Mouse (Mus musculus) liver (tissue): ENCODE measurements around the gene Tmem81.

Experiments
- DNase-seq: peaks from one replicate; pipeline ENCODE4 v3.0.0-alpha.2; 2020; ENCODE audit warnings: mixed read lengths

Tmem81 gene

GRCm38 (mm10) chr1:132520764-132521163 lies 14.7 kb downstream of the Tmem81 start:
- peak; percentile 74 for DNase-seq

DNA sequence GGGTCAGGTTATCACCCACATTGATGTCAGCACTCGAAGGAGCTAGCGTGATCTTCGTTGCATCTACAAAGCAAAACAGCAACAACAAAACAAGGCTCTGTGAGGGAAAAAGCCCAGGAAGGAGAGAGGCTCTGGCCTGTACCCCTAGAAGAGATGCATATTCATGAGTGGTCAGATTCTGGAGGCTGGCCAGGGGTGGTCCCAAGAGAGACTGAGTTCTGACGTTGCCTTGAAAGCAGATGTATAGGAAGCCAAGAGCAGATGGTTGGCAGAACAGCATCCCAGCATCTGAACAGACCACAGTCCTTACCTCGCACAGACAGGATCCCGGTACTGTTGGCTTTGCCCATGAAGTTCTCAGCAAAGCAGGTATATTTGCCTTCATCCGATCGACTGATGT lies 17.0 kb downstream of the Tmem81 start:
- DNase-seq = no peak

- peak; percentile 58 for DNase-seq
Measured at GRCm38 (mm10) chr1:132523920-132524319, 17.9 kb downstream of the Tmem81 start.

- peak; percentile 46 for DNase-seq
Measured at GRCm38 (mm10) chr1:132525832-132526231, 19.8 kb downstream of the Tmem81 start.

DNA sequence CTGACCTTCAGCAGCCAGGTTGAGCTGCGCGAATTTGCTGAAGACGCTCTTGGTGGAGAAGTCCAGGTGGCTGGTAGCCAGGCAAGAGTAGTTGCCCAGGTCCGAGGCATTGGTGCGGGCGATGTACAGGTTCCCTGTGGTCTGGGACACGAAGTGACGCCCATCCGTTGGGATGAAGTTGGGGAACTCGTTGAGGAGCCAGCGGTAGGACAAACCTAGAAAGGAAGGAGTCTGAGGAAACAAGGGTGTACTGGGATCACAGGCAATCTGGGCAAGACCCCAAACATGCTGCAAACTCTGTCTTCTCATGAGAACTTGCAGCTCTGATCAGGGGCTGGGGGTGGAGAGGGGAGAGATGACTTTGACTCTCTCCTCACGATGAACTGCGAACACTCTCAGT lies 22.0 kb downstream of the Tmem81 start:
- DNase-seq = no peak

DNA sequence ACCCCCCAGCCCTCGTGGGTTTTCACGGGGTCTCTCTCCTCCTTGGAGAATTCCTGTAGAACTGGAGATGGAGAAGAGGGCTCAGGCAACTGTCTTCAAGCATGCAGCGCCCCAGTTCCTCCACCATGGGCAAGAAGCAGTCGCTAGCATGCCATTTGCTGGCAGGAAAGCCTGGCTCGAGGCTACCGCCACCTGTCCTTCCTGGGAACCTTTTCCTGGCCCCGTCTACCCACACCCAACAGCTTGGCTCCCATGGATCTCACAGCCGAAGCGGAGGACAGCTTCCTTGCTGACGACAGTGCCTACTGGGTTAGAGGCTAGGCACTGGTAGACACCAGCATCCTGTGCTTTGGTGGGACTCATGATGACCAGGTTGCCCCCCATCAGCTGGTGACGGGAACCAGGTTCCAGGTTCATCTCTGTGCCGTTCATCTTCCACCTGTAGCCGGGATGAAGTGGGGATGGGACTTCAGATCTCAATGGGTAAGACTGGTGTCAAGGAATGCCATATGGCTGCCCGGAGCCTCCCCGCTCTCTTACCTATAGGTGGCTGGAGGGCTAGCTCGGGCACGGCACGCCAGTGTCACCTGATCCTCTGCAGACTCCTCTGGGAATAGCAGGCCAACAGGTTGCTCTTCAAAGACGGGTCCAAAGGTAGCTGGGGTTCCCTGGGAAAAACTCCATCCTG lies 22.8 kb downstream of the Tmem81 start:
- DNase-seq = no peak

GRCm38 (mm10) chr1:132530631-132531191 lies 24.7 kb downstream of the Tmem81 start:
- no peak for DNase-seq

DNA sequence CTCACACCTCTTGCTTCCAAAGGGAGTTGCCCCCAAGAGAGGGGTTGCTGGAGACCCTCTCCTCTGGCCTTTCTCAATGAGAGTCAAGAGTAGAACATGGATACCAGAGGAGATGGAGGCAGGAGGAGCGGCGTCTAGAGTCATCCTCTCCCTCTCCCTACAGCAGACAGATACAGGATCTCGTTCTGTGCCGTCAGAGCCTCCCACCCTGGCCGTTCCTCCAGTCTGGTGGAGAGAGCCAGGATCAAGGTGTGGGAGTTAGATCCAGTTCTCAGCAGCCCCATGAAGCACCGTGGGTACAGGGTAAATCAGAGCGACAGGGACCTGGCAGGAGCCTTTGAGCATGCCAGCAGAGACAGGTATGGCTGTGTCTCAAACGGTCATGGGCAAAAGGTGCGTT lies 26.5 kb downstream of the Tmem81 start:
- DNase-seq = no peak

DNA sequence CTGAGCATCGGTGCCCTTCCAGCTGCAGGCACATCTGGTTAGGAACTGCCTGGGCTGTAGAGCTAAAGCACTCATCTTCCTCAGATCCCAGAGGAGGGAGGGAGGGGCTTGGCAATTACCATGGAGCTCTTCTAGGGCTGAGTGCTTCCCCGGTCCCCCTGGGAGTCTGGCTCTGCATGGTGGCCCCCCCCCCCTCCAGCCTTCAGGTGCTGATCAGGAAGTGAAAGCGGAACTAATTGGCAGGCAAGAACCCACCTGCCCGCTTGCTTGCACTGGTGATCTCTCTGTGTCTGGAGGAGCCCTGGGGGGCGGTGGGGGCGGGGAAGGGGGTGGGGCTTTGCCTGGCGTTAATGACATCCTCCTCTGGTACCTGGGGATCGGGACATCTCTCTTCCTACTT lies 27.8 kb downstream of the Tmem81 start:
- DNase-seq = no peak

- no peak for DNase-seq
Measured at GRCm38 (mm10) chr1:132535541-132535940, 29.5 kb downstream of the Tmem81 start.

- DNase-seq = no peak
Measured at GRCm38 (mm10) chr1:132536416-132536815, 30.4 kb downstream of the Tmem81 start.

DNA sequence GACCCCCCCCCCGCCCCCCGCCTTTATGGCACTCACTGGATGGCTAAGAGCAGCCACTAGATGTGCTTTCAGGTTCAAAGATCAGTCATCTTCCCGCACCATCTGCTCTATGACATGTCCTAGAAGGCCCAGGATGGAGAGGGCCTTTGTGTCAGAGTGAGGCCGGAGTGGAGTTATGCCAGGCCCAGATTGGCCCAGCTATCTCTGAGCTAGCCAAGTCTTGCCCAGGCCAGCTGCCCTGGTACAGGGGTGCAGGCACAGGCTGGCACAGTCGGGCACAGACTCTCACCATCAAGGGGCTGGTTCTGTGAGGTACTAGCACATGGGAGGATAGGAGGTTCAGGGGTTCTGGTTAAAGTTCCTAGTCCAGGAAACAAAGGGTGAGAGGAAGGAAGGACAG lies 31.7 kb downstream of the Tmem81 start:
- DNase-seq = no peak

DNA sequence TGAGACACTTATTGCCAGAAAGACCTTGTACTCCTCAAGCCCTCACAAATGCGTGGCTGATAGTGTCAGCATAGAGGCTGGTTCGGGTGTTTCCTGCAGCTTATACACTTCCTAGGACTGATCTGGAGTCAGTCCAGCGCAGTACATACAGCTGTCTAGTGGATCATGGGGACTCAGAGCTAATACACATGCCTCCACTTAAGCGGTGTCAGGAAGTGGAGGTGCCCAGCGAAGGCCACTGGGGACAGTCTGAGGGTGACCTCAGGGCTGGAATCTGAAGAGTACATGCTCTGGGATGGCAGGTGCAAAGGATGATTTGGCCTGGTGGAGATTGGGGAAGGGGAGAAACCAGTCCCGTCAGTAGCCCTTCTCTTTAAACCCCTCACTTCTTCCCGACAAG lies 34.7 kb downstream of the Tmem81 start:
- DNase-seq = no peak

GRCm38 (mm10) chr1:132541171-132541823 lies 35.3 kb downstream of the Tmem81 start:
- peak; percentile 24 for DNase-seq

GRCm38 (mm10) chr1:132541824-132542599 lies 36.0 kb downstream of the Tmem81 start:
- no peak for DNase-seq

DNA sequence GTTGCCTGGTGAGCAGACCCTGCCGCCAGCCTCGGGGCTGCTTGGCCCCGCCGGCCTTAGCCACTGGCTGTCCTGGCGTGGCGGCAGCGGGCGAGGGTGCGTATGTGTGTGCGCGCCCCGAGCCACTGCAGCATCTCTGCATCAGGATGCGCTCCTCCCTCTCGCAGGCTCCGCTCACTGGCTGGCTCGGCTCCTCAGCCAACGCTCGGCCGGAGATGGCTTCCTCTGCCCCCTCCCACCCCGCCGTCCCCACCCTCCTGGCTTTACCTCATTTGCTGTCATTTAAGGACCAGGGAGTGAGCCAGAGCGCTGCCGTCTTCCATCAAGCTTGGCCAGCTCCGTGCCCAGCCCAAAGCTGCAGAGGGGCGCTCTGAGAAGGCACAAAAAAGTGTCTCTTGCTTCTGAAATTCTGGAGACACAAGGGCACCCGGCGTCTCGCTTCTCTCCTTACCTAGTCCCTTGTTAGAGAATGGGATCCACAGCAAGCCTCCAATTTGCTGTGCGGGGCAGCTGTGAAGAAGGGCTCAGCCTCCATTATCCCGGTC lies 36.8 kb downstream of the Tmem81 start, which contains the start of gene Cntn2:
Cntn2 (minus strand) TSS at position 495 of the 545 bp plus-strand sequence.
- no peak for DNase-seq

DNA sequence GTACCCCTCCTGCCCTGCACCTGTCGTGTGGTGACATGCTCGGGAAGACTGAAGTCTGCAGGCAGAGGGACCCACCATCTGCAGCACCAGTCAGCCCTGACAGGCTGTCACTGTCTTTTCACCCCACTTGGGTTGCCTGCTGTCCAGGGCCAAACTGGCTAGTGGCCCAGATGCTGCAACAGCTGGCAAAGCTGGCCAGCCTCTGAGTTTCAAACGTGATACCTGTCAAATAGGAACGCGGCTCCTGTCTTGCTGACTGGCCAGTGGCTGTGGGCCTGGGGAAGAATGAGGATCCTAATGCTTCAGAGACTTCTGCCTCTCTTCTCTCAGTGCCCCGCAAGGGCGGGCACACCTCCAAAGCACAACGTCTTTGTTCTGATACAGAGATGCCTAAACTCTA lies 37.8 kb downstream of the Tmem81 start:
- no peak for DNase-seq

DNA sequence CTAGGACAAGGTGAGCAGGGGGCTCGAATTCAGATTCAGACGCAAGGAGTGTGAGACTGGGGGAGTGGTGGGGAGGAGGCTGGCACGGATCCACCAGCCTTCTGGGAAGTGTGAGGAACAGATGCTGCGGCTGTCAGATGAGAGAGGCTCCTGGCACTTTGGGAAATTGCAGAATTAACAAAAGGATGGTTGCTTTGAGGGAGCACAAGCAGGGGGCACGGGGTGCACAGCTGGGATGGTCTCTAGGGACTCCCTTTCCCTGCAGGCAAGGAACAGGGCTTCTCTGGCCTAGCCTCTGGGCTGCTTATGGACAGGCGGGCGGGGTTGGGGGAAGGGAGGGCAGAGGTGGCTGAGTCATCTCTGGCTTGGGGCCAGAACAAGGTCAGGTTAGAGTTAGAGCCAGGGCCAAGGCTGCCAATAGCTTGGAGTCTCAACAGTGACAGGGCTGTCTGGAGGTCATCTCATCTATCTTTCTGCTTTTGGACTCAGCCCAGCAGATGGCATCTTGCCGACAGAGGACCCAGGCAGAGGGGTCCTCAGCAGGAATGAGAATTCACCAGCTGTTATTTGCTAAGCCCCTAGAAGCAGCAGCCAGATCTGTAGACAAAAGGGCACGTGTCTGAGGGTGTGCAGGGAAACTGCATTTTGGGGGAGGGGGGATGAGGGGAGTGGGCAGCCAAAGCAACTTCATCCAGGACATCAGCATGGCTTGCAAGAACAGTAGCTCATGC lies 52.0 kb downstream of the Tmem81 start:
- DNase-seq = peak; percentile 51
